Mouse (Mus musculus) naive thymus-derived CD4-positive, alpha-beta T cell, adult 5 months (primary cell): ENCODE results near the gene D11Wsu47e. TPM values are rescaled to one million over a fixed set of nuclear protein-coding genes. Genes with fewer than 3 reads are reported as not detected.

Source experiments
- polyA plus RNA-seq: library from polyadenylated mRNA; unstranded; fragments of 100-300 nt; shearing (Covaris generic); gene quantifications from one replicate; pipeline ENCODE4 v1.2.1, GENCODE M21; 2017

The D11Wsu47e gene
- 7.3 TPM for polyA plus RNA-seq

GRCm38 (mm10) chr11:113683957-113684706 is at the start of gene D11Wsu47e, which contains the start of gene Fam104a:
Gene D11Wsu47e, plus strand, starts transcription at chr11:113684412.
Gene Fam104a, minus strand, starts transcription at chr11:113684155.

GRCm38 (mm10) chr11:113648690-113649352 is 35.4 kb upstream of the D11Wsu47e start, which contains the start of gene Cog1:
Gene Cog1, plus strand, starts transcription at chr11:113649169.

GRCm38 (mm10) chr11:113649353-113650210 is 34.6 kb upstream of the D11Wsu47e start, which contains the start of gene Slc39a11:
Gene Slc39a11, minus strand, starts transcription at chr11:113650079.

GRCm38 (mm10) chr11:113709731-113710256 is 25.6 kb downstream of the D11Wsu47e start, which contains the start of gene Cpsf4l:
Gene Cpsf4l, minus strand, starts transcription at chr11:113710017.

Other genes starting within 250 kb of the D11Wsu47e start
- gene Sstr2, start 65.1 kb upstream of the D11Wsu47e start, polyA plus RNA-seq, result not detected
- 38.3 TPM for gene Cog1, start 35.2 kb upstream of the D11Wsu47e start, polyA plus RNA-seq
- gene Slc39a11, start 34.3 kb upstream of the D11Wsu47e start, polyA plus RNA-seq, result 35.1 TPM
- 55.0 TPM for gene Fam104a, start 257 bp upstream of the D11Wsu47e start, polyA plus RNA-seq
- not detected for gene Cpsf4l, start 25.6 kb downstream of the D11Wsu47e start, polyA plus RNA-seq
- gene Cdc42ep4, start 67.5 kb downstream of the D11Wsu47e start, polyA plus RNA-seq, result 7.5 TPM